Mouse (Mus musculus) liver, adult 10 weeks (tissue): ENCODE data around the gene Tekt2. TPM values are rescaled to one million over a fixed set of nuclear protein-coding genes. Genes with fewer than 3 reads are reported as not detected.

ENCODE experiments used
- polyA plus RNA-seq: library from polyadenylated mRNA; stranded (reverse); fragments of 350-450 nt; fragmentation: Illumina TruSeq; extraction: RNeasy Lipid Tissue Mini Kit (QIAGEN cat#74804); gene quantifications from one replicate; pipeline ENCODE4 v1.2.3, GENCODE M21; 2014; ENCODE audit warnings: low read depth, low replicate concordance

Gene Tekt2
- not detected for polyA plus RNA-seq

DNA sequence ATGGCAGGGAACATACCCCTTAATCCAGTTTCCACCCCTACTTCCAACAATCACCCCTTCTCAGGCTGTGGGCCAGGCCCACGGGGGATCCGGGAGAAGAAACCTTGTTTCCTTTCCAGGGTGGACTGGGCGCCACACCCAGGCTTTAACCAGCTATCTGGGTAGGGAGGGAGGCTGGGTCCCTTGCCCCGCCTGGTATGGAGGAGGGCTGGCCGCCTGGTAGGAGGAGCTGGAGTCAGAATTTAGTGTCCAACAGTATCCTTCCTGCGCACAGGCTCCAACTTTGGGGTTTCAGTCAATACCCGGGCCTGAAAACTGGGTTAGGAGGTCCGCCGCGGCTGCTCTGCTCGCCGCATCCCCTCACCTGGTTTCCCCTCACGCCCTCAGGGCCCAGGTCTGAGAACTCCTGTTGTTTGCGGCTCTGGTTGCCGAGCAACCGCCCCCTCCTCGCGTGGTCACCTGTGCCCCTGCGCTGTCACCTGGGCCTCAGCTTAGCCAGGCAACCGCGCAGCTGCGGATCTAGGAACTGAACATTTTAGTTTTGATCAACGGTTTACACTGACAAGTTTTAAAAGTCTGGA is at the start of gene Tekt2:
Tekt2 (minus strand) TSS at position 408 of the 581 bp plus-strand sequence.

DNA sequence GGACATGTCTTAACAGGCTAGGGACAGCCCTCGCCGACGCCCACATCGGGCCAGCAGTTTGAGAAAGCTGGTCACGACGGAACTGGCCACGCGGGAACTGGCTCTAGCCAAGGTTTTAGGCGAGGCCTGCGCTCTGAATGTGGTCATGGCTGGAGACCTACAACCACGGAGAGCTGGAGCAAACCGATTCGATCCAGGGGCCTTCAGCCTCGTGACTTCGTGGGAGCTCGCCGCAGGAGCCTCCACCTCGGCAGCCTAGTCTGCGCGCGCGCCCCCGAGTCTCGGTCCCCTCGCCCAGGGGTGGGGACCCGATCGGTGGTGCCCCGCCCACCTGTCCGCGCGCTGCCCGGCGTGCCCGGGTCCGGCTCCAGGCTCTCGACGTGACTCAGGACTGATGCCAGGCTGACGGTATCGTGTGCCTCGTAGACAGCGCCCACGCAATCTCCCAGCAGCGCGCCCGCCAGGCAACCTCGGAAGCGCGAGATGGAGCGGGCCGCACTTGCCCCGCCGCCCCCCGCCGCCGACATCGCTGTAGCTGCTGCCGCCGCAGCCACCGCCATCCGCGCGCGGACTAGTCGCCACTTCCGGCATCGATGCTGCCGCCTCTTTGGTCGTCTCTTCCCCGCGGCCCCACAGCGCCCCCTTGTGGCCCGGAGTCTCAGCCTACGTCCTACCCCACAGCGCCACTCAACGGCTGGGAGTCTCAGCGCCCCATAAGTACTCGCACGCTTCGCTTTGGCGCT is 4.2 kb downstream of the Tekt2 start, which contains the start of gene Adprhl2:
Adprhl2 (minus strand) TSS at position 593 of the 743 bp plus-strand sequence.

GRCm38 (mm10) chr4:126286492-126286891 is 39.0 kb downstream of the Tekt2 start, which contains the start of gene Col8a2:
Gene Col8a2, plus strand, starts transcription at chr4:126286793.

Other genes starting within 250 kb of the Tekt2 start
- gene Lsm10, start 229.1 kb downstream of the Tekt2 start, polyA plus RNA-seq = 3.5 TPM
- gene Stk40, start 221.7 kb downstream of the Tekt2 start, polyA plus RNA-seq = 5.1 TPM
- gene Eva1b, start 177.9 kb downstream of the Tekt2 start, polyA plus RNA-seq = not detected
- gene Sh3d21, start 162.2 kb downstream of the Tekt2 start, polyA plus RNA-seq = 0.21 TPM
- 76.8 TPM for gene Thrap3, start 122.9 kb downstream of the Tekt2 start, polyA plus RNA-seq
- gene Map7d1, start 69.3 kb downstream of the Tekt2 start, polyA plus RNA-seq = 4.0 TPM
- 24.9 TPM for gene Trappc3, start 63.4 kb downstream of the Tekt2 start, polyA plus RNA-seq
- gene Col8a2, start 38.9 kb downstream of the Tekt2 start, polyA plus RNA-seq = 0.08 TPM
- not detected for gene Adprhl2, start 4.0 kb downstream of the Tekt2 start, polyA plus RNA-seq
- 4.4 TPM for gene Ago3, start 103.9 kb upstream of the Tekt2 start, polyA plus RNA-seq
- 8.2 TPM for gene Ago1, start 142.9 kb upstream of the Tekt2 start, polyA plus RNA-seq
- gene Ago4, start 207.8 kb upstream of the Tekt2 start, polyA plus RNA-seq = 3.1 TPM
- not detected for gene Clspn, start 231.2 kb upstream of the Tekt2 start, polyA plus RNA-seq